In the genomic region with DNA sequence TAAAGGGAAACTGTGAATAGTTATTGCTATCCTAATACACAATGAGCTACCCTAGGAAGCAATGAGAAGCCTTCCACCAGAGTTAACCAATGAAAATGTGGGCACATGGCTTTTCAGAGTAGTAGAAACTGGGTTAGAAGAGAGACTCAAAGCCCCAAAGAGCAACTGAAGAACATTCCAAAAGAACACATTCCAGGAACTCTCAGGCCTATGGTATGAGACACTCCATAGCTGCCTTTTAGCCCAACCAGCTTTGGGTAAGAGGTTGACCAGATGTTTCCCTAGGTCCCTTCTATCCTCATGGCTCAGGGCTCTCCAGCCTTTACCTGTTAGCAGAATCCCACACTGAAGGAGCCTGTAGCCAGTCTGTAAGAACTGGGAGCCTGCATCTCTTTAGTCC, we compare ENCODE assay signal across 39 mouse cellular contexts. TPM values are rescaled to one million over a fixed set of nuclear protein-coding genes. Genes with fewer than 3 reads are reported as not detected.
"Had no signal": no experiment of that assay in that cellular context is flagged by ENCODE, and none has a peak within 500 bp of the region (broad histone marks: within the 10 kb centered on the region; RNA-seq: fewer than 3 reads in every experiment).

No protein-coding gene starts in this region.

- H3K27me3 ChIP-seq: heart, embryonic 13.5 days; heart, embryonic 15.5 days; hindbrain, embryonic 12.5 days; hindbrain, embryonic 13.5 days; hindbrain, embryonic 15.5 days; intestine, embryonic 15.5 days had no signal

- H3K4me2 ChIP-seq: heart, embryonic 11.5 days; heart, embryonic 12.5 days; heart, embryonic 13.5 days; heart, embryonic 15.5 days; hindbrain, embryonic 12.5 days; hindbrain, embryonic 13.5 days; hindbrain, embryonic 14.5 days; hindbrain, embryonic 15.5 days; intestine, embryonic 15.5 days; kidney, embryonic 15.5 days had no signal

- H3K9me3 ChIP-seq: heart, embryonic 10.5 days; heart, embryonic 12.5 days; heart, embryonic 13.5 days; heart, embryonic 15.5 days; hindbrain, embryonic 10.5 days; hindbrain, embryonic 12.5 days; hindbrain, embryonic 13.5 days; hindbrain, embryonic 15.5 days; intestine, embryonic 15.5 days; kidney, embryonic 15.5 days had no signal

- H3K27ac ChIP-seq: heart, embryonic 10.5 days; heart, embryonic 13.5 days; heart, embryonic 15.5 days; hindbrain, embryonic 10.5 days; hindbrain, embryonic 12.5 days; hindbrain, embryonic 13.5 days; hindbrain, embryonic 14.5 days; hindbrain, embryonic 15.5 days; hindbrain, postnatal 0 days; intestine, embryonic 15.5 days; kidney, embryonic 15.5 days; kidney, postnatal 0 days; layer of hippocampus, adult 2 months had no signal

- ATAC-seq: hindbrain, embryonic 16.5 days; hindbrain, postnatal 0 days; inflammation-experienced regulatory T-cells, adult 6 months; intestine, embryonic 15.5 days; intestine, embryonic 16.5 days; intestine, postnatal 0 days had no signal

- DNase-seq: heart, postnatal 10 days; heart, postnatal 14 days; heart, postnatal 36 days; heart, postnatal 4 days; kidney, adult 11 months; kidney, adult 18-20 months; kidney, adult 2 months; kidney, adult 8-10 months; kidney, adult 9 months; kidney, postnatal 10 days; kidney, postnatal 14 days; kidney, postnatal 25 days; kidney, postnatal 36 days; kidney, postnatal 4 days; layer of hippocampus, adult 9-11 months; layer of hippocampus, postnatal 36 days had no signal

- H3K4me3 ChIP-seq: heart, embryonic 10.5 days; heart, embryonic 12.5 days; heart, embryonic 13.5 days; heart, embryonic 15.5 days; hindbrain, embryonic 10.5 days; hindbrain, embryonic 12.5 days; hindbrain, embryonic 13.5 days; hindbrain, embryonic 15.5 days; intestine, embryonic 15.5 days; kidney, embryonic 15.5 days; layer of hippocampus, adult 2 months had no signal

- H3K9ac ChIP-seq: heart, embryonic 12.5 days; heart, embryonic 13.5 days; heart, embryonic 15.5 days; hindbrain, embryonic 12.5 days; hindbrain, embryonic 13.5 days; hindbrain, embryonic 14.5 days; hindbrain, embryonic 15.5 days; intestine, embryonic 15.5 days; kidney, embryonic 15.5 days had no signal

- H3K4me1 ChIP-seq: heart, embryonic 12.5 days; heart, embryonic 15.5 days; hindbrain, embryonic 12.5 days; hindbrain, embryonic 13.5 days; hindbrain, embryonic 15.5 days; intestine, embryonic 15.5 days had no signal

- H3K36me3 ChIP-seq: heart, embryonic 10.5 days; heart, embryonic 12.5 days; heart, embryonic 13.5 days; heart, embryonic 15.5 days; hindbrain, embryonic 10.5 days; hindbrain, embryonic 12.5 days; hindbrain, embryonic 13.5 days; hindbrain, embryonic 15.5 days; intestine, embryonic 15.5 days; kidney, embryonic 15.5 days had no signal

RNA-seq across cellular contexts. Expression of a gene that starts 11.5 kb away (rescaled TPM):
- polyA plus RNA-seq: heart, embryonic 10.5 days; heart, embryonic 11.5 days; heart, embryonic 12.5 days; heart, embryonic 13.5 days; heart, embryonic 15.5 days; heart, embryonic 16.5 days; heart, postnatal 0 days; hindbrain, embryonic 10.5 days; hindbrain, embryonic 11.5 days; hindbrain, embryonic 12.5 days; hindbrain, embryonic 13.5 days; hindbrain, embryonic 14.5 days; hindbrain, embryonic 15.5 days; hindbrain, embryonic 16.5 days; inflammation-experienced regulatory T-cells, adult 6 months; kidney, adult 2 months; kidney, embryonic 14.5 days had no signal

RNA-seq across cellular contexts. Expression of a gene that starts 46.7 kb away (rescaled TPM):
- polyA plus RNA-seq: inflammation-experienced regulatory T-cells, adult 6 months had no signal
